Mouse (Mus musculus) macrophage (primary cell): ENCODE measurements around the gene Naa38. TPM values are rescaled to one million over a fixed set of nuclear protein-coding genes. Genes with fewer than 3 reads are reported as not detected.

Experiments used
- H3K27ac ChIP-seq: fragments of 350-480 bp; formaldehyde crosslinking; 2 replicates; pipeline ENCODE4 v1.9.0; 2021
- H3K36me3 ChIP-seq: fragments of 350-480 bp; formaldehyde crosslinking; 2 replicates; pipeline ENCODE4 v1.9.0; 2021; ENCODE audit errors: inconsistent target
- H3K4me3 ChIP-seq: fragments of 350-480 bp; formaldehyde crosslinking; 2 replicates; pipeline ENCODE4 v1.9.0; 2021; ENCODE audit errors: inconsistent target
- H3K79me2 ChIP-seq: fragments of 350-480 bp; formaldehyde crosslinking; 2 replicates; pipeline ENCODE4 v1.9.0; 2021; ENCODE audit errors: inconsistent target
- WGBS: methylation state at CpG from one replicate; pipeline ENCODE4 v1.1.7; 2026; ENCODE audit warnings: inconsistent platforms; ENCODE audit not compliant: missing documents; 5-methylcytosine and 5-hydroxymethylcytosine counted together
- polyA plus RNA-seq: library from polyadenylated mRNA; stranded (reverse); fragments of 250-400 nt; gene quantifications from 3 replicates; pipeline ENCODE4 v1.2.4, GENCODE M21; 2018; ENCODE audit warnings: inconsistent platforms

Gene Naa38
- polyA plus RNA-seq, 1 experiment from 2014 or later = 60.0 TPM

GRCm38 (mm10) chr11:69411073-69411535 is 15.8 kb downstream of the Naa38 start:
- peak overlapping the region; percentile 64 for H3K4me3 ChIP-seq
- H3K79me2 ChIP-seq = peaks cover 16% of the 10 kb centered on the region; the same call in 1 of the 2 replicates
- H3K27ac ChIP-seq = peak overlapping the region; percentile 96
- 0% methylated on average over 20 of the region's 26 CpGs for WGBS
- peaks cover 7% of the 10 kb centered on the region; the same call in 1 of the 2 replicates for H3K36me3 ChIP-seq

- peaks cover 7% of the 10 kb centered on the region; the same call in 1 of the 2 replicates for H3K36me3 ChIP-seq
Observed at GRCm38 (mm10) chr11:69411538-69412203, 16.4 kb downstream of the Naa38 start.

GRCm38 (mm10) chr11:69412548-69412947 is 17.3 kb downstream of the Naa38 start:
- Histone ChIP-seq H3K36me3 (no peaks in the 10 kb centered on the region), H3K27ac (no peak overlapping the region), H3K4me3 (no peak overlapping the region), H3K79me2 (peaks cover 8% of the 10 kb centered on the region; the same call in 1 of the 2 replicates)
- 82% methylated on average over 7 of the region's 7 CpGs for WGBS

More at GRCm38 (mm10) chr11:69411538-69412203, 16.4 kb downstream of the Naa38 start:
- Histone ChIP-seq H3K27ac (peak overlapping the region; percentile 96), H3K4me3 (peak overlapping the region; percentile 64), H3K79me2 (peaks cover 16% of the 10 kb centered on the region; the same call in 1 of the 2 replicates)
- 8% methylated on average over 35 of the region's 39 CpGs for WGBS

GRCm38 (mm10) chr11:69413221-69414181 is 18.2 kb downstream of the Naa38 start, which contains the start of gene Kdm6b:
Kdm6b (minus strand) TSS chr11:69413675.
- Histone ChIP-seq H3K4me3 (no peak within 1 kb of the TSS), H3K27ac (peak within 1 kb of the TSS; percentile 22; the same call in 1 of the 2 replicates), H3K79me2 (no peaks in the 10 kb centered on the region), H3K36me3 (no peaks in the 10 kb centered on the region)
- WGBS = 69% methylated on average over 12 of the region's 12 CpGs

GRCm38 (mm10) chr11:69414421-69415326 is 19.4 kb downstream of the Naa38 start:
- Histone ChIP-seq H3K36me3 (no peaks in the 10 kb centered on the region), H3K4me3 (no peak overlapping the region), H3K79me2 (no peaks in the 10 kb centered on the region), H3K27ac (peak overlapping the region; percentile 22)
- WGBS = 62% methylated on average over 4 of the region's 4 CpGs

GRCm38 (mm10) chr11:69415327-69415667 is 20.0 kb downstream of the Naa38 start:
- Histone ChIP-seq H3K79me2 (no peaks in the 10 kb centered on the region), H3K36me3 (no peaks in the 10 kb centered on the region), H3K27ac (peak overlapping the region; percentile 22), H3K4me3 (peak overlapping the region; percentile 10; the same call in 1 of the 2 replicates)
- WGBS = 32% methylated on average over 3 of the region's 3 CpGs

- H3K27ac ChIP-seq = peak overlapping the region; percentile 22
- H3K4me3 ChIP-seq = peak overlapping the region; percentile 10; the same call in 1 of the 2 replicates
- H3K79me2 ChIP-seq = no peaks in the 10 kb centered on the region
- H3K36me3 ChIP-seq = no peaks in the 10 kb centered on the region
- WGBS = 23% methylated on average over 12 of the region's 25 CpGs
Observed at GRCm38 (mm10) chr11:69415668-69416451, 20.6 kb downstream of the Naa38 start.

- Histone ChIP-seq H3K36me3 (no peaks in the 10 kb centered on the region), H3K79me2 (no peaks in the 10 kb centered on the region), H3K4me3 (no peak overlapping the region; the same call in 1 of the 2 replicates), H3K27ac (no peak overlapping the region)
- WGBS = 23% methylated on average over 4 of the region's 4 CpGs
Observed at GRCm38 (mm10) chr11:69416509-69416908, 21.2 kb downstream of the Naa38 start.

- peak overlapping the region; percentile 80; the same call in 1 of the 2 replicates for H3K27ac ChIP-seq
- H3K36me3 ChIP-seq = no peaks in the 10 kb centered on the region
- WGBS = 48% methylated on average over 8 of the region's 8 CpGs
- no peaks in the 10 kb centered on the region for H3K79me2 ChIP-seq
- H3K4me3 ChIP-seq = no peak overlapping the region
Observed at GRCm38 (mm10) chr11:69416921-69417448, 21.7 kb downstream of the Naa38 start.

- WGBS = under 1% methylated on average over 39 of the region's 39 CpGs
- no peaks in the 10 kb centered on the region for H3K36me3 ChIP-seq
- H3K27ac ChIP-seq = peak overlapping the region; percentile 80
- H3K4me3 ChIP-seq = peak overlapping the region; percentile 36
- H3K79me2 ChIP-seq = no peaks in the 10 kb centered on the region
Observed at GRCm38 (mm10) chr11:69417449-69418384, 22.4 kb downstream of the Naa38 start.

GRCm38 (mm10) chr11:69418481-69419442 is 23.5 kb downstream of the Naa38 start:
- H3K79me2 ChIP-seq = no peaks in the 10 kb centered on the region
- no peaks in the 10 kb centered on the region for H3K36me3 ChIP-seq
- WGBS = under 1% methylated on average over 43 of the region's 45 CpGs
- peak overlapping the region; percentile 80 for H3K27ac ChIP-seq
- H3K4me3 ChIP-seq = peak overlapping the region; percentile 36
